Mouse (Mus musculus) monocyte, adult 2 months (primary cell): ENCODE data around the gene Itga9.
A peak's percentile ranks its signal among the peaks of the same experiment; 100 is the strongest.

ENCODE experiments used
- DNase-seq, 2 experiments: peaks; one replicate each; pipeline ENCODE4 v3.0.0; 2022; ENCODE audit warnings: low spot score in 2 of 2, low read depth in 1 of 2

Itga9 gene

DNA sequence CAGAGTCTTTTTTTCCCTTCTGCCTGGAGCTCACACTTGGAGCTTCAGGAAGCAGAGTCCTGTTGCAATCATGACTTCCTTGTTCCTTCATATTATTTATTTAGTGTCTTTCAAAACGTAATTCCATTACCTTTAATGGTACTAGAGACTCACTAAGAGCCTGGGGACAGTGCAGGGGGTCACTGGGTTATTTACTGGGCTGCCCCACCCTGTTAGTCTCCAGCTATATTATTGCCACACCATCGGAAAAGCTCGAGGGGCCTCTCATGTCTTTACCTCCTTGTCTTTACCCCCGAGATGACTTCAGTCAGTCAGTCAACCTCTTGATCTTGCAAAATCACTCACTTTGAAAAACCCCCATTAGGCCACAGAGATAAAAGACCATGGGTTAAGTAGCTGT, 44.5 kb downstream of the Itga9 start:
- DNase-seq: no peak

DNA sequence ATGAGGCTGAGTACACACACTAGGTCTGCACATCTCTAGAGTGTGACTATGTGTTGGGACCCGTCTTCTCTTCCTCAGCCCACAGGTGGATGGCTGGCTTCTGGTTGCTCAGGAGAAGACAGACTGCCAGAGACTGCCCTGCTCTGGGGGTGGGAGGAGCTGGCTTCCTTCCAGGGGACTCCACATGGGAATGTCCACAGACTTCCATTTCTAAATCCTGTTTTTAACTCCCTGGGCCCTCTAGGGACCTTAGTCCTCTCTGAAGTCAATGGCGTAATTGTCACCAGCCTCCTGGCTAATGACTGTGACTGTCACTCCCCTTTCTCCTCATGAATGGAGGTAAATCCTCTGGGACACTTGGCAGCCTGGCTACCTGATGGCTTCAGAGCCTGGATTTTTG, 45.4 kb downstream of the Itga9 start:
- no peak for DNase-seq

DNA sequence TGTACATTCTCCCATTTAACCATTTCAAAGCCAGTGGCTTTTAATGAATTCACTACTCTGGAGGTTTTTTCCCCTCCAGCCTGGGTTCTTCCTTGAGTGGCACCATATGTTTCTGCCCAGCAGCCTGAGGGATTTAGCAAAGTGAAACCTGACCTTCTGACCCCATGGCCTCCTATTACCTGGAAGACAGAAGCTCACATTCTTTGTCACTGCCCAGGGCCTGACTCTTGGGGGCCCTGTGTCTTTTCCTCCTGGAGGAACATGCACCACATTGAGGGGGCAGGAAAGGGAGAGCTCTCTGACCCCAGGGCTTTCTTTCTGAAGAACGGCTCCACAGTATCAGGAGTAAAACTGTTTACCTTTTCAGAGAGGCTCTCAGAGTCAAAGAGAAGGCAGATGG, 46.9 kb downstream of the Itga9 start:
- no peak for DNase-seq

DNA sequence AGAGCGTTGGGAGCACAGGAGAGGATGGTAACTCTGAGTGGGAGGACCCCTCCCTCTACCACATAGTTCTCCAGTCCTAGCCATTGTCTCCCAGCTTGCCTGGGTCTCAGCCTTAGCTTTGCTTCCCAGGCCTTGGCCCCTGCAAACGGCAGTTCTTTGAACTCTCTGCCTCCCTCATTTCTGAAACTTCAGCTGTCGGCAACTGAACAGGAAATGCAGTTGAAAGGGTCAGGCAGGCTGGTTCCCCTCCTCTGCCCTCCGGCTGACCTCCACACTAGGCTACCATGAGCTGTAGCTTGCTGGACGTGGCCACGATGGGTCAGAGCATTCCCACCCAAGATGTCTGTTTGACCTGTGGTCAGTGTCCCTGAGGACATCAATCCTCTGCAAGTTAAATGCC, 48.5 kb downstream of the Itga9 start:
- DNase-seq: no peak

DNA sequence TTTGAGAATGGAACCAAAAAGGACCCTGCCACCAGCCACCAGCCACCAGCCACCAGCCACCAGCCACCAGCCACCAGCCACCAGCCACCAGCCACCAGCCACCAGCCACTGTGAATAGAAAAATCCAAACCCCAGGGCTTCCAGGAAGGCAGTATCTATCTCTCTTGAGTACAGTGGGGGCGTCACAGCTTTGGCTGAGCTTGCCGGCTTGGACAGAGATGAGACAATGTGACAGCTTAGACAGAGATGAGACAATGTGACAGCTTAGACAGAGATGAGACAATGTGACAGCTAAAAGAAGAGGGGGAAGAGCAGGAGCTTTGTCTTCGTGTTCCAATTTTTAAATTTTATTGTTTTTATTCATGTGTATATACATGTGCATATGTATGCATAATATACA, 49.2 kb downstream of the Itga9 start:
- DNase-seq: no peak

DNA sequence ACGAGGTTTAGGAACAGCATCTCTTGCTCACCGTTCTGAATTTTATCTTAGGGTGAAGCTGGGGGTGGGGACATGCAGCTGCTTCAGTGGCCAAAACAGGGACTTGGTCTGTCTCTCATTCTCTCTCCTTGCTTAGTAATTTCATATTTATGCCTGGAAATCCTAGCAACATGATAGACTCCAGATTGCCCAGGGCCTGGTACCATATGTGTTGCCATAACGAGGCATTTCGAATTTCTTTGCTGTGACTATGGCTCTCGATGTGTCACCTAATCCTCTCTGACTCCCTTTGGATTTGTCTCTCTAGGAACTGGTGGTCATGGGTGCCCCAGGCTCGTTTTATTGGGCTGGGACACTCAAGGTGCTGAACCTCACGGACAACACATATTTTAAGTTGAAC, 51.7 kb downstream of the Itga9 start:
- DNase-seq: no peak

DNA sequence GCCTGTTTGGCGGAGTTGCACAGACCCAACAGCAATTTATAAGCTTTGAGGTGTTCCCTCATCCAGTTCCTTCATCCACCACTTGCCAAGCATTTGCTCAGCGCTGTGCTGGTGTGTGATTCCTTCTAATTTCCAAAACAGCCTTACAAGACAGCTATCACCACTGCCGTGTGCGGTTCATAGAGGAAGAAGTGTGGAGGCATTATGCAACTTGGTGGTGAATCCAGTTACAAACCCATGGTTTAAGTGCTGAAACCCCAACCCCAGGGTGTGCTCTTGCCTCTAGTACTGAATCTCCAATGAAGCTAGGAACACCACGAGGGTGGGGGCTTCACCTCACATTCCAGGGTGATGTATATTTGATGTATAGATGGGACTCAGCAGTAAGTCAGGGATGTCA, 53.3 kb downstream of the Itga9 start:
- DNase-seq: no peak

DNA sequence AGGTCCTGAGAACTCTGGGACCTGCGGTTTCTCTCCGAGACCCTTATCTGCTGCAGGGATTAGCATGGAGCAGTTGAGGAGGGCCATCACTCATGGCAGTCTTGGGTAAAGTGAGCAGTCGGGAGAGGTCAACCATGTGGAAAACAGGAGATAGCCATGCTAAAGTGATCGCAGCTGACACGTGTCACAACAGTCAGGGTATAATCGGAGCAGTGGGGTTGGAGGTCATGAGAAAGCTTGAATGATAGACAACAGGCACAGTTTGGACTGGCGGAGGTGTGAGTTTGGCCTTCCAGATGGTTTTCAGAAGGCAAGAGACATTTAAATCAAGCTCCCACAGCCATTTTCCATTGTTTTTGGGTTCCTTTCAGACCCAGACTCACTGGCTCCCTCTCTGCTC, 53.8 kb downstream of the Itga9 start:
- DNase-seq: no peak

DNA sequence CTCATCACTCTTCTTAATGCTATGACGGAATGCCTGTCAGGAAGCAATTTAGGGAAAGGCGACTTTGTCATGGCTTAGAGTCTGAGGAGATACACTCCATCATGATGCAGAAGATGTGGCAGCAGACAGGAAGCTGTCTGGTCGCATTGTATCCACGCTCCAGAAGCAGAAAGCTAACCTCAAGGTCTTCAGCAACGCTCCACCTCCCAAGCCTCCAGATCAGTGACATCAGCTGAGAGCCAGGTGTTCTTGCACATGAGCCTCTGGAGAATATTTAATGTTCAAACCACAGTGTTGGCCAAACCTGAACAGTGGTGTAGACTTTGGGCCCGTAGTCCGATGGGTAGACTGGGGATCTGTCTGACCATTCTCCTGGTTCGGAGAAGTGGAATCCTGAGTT, 55.5 kb downstream of the Itga9 start:
- DNase-seq: no peak

DNA sequence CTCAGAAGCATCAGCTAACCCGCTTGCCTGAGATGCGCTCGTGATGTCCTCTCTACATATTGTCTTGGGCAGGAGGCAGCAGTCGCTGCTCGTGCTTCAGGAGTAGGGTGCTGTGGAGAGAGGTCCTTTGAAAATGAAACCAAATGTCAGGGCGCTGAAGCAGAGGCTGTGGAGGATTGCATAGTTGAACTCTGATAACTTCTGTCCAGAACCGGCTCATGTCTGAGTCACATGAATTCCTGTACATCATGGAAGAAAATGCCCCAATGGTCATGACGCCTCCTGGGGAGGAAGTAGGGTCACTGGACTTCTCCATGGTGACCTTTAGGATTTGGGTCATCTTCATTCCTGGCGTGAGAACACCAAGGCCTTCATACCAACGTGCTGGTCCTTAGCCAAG, 56.0 kb downstream of the Itga9 start:
- DNase-seq: no peak

DNA sequence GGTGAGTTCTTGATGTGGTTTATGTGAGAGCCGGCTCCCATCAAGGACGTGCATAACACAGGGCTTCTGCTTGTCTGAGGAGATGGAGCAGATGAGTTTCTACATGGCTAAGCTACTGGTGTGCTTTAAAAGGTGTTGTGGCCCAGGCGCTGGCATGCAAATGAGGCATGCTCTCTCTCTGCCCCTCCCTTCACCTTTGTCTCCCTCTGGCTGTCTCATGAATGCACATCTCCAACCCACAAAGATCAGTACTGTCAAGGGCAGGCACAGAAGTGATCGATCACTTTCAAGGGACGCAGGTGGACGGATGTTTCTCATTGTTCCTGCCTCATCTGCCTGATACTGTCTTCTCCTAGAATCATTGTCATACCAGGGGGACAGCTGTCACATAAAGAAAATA, 57.4 kb downstream of the Itga9 start:
- no peak for DNase-seq

DNA sequence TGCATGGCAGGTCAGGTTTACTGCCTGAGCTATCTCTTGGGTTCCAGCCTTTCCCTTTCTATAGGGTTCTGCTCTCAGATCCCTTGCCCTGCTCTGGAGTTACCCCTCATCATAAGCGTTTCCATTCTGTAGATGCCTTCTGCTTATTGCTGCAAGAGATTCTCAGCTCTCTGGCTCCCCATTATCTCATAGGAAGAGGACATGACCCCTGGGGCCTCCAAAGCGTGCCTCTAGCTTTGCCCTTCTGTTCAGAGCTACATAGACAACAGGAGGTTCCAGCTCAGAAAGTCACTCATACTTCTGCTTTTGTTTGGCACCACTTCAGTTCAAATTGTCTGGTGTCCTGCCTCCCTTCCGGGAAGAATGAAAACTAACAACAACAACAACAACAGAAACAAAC, 59.6 kb downstream of the Itga9 start:
- DNase-seq: no peak

DNA sequence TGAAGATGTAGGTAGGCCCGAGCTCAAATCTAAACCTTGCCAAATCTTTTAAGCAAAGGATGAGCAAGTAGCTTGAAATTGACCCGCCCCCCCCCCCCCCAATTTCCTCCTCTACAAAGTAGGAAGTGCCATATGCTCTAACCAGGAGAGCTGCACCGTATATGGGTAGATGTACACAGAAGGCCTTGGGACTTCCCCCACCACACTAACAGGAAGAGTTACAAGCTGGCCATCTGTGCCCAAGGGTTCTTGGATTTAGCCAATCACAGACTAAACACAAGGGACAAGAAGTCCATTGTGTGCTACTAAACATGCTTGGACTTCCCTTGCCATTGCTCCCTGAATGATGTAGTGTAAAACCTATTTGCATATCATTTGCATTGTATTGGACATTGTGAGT, 63.2 kb downstream of the Itga9 start:
- no peak for DNase-seq

DNA sequence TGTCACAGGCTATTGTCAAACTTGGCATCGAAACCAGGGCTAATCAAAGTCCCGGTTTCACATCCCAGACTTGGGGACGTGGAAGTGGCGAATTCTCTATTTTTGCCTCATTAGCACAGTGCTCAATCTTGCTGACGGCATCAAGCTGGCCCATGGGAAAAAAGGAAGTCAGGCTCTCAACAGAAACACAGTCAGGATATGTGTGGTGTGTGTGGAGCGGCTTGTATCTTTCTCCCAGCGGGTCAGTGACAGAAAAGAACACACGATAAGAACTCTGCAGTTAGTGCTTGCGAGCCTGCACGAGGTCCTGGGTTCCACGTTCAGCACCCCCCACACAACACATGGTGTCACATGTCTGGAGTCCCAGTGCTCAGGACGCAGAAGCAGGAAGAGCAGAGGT, 67.8 kb downstream of the Itga9 start:
- peak in 1 of 2 experiments; percentile 57 for DNase-seq

DNA sequence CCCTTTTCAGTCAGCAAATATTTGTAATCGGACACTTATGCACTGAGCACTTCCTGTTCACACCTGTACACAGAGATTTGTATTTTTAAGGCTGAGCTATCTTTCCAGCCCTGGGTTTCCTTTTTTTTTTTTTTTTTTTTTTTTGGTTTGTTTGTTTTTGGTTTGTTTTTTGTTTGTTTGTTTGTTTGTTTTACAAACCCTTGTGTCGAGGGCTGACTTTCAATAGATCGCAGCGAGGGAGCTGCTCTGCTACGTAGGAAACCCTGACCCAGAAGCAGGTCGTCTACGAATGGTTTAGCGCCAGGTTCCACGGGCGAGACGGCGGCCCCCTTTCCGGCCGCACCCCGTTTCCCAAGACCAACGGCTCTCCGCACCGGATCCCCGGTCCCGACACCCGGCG, 68.3 kb downstream of the Itga9 start:
- DNase-seq: no peak

DNA sequence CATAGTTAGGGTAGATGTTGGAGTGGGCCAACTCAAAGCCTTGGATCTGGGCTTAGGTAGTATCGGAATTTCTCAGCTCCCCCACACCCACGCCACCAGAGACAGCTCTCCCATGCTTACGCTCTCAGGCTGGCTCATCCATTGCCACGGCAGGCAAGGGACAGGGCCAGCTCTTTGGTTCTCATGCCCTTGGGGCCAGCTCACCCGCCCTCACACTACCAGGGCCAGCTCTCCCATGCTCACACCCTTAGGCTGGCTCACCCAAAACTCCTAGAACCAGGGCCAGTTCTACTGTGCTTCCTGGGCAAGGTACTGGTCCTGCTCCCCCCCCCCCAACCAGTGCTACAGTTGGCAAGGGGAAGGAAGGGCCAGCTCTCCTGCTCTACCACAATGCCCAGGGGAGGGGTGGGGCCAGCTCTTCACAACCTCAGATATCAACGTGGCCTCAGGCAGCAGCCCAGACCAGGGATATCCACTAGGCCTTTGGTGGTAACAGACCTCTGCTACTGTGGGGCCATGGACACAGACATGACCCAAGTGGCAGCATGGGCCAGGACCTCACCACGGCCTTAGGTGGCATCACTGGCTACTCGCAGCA, 69.2 kb downstream of the Itga9 start:
- DNase-seq: no peak

DNA sequence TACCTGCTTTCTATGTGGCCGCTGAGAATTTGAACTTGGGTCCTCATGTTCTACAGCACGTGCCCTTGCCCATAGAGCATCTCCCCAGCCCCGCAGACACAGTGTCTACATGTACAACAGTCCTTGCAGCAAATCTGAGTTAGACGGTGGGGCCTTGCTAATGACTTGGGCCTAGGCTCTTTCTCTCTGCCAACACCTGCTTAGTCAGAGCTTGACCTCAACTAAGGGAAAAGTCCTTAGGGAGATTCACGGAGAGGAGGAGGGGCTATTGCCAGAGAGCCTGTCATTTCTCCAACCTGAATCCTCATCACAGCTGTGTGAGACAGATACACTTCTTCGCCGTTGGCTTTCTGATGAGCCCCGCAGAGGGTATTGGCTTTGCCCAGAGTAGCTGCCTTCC, 70.2 kb downstream of the Itga9 start:
- DNase-seq: no peak

DNA sequence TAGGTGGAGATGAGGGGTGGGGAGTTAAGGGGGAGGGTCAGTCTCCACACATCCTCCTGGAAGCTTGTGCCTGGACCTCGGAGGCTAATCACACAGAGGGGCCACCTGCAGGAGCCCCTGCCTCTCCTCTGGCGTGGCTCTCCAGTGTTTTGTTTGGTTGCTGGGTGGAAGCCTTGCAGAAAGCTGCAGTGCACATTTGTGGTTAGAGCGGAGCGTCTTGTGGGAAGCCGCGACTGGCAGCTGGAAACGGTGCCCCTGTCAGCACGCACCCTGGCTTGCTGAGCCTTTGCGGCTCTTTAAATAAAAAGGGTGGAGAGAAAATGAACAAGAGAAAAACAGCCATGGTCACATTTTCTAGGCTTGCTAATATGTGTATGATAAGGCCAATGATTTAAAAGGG, 70.9 kb downstream of the Itga9 start:
- no peak for DNase-seq

DNA sequence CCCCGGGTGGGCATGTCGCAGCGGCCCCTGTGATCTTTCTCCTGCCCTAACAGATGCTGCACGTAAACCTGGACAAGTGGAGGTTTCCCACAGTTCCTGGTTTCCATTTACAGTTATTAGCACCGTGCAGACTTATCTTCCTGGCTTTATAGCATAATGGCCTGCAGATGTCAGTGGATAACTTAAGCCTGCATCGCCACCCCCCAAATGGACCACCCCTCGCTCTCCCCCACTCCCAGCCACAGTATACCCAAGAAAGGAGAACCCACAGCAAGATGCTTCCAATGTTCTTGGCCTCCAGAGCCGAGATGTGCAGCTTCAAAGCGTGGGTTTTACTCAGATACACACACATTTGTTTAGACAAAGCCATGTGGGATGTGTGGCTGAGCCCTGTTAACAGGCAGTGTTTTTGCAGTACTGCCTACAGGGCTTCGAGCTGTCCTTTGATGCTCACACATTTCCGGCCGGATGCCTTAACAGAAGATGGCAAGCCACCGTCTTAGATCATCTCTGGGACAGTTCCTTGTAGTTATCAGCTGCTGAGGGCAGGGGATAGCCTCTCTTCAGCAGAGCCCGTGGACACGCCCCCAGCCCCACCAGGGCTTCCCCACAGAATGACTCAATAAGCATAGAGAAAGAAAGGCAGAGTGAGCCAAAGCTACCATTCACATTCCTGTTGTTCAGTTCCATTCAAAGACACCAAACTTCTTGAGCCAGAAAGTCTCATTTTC, 71.7 kb downstream of the Itga9 start:
- DNase-seq: no peak

DNA sequence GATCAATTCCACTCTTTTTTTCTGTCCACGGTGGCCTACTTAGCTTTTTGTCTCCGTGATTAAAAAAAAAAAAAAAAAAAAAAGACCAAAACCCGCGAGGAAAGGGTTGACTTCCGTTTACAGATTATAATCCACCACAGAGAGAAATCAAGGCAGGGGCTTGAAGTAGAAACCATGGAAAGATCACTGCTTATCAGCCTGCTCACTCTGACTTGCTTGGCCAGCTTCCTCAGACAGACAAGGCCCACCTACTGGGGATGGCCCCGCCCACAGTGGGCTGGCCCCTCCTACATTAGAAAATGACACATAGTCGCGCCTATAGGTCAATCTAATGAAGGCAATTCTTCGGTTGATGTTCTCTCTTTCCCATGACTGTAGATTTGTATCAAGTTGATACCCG, 72.3 kb downstream of the Itga9 start:
- no peak for DNase-seq

DNA sequence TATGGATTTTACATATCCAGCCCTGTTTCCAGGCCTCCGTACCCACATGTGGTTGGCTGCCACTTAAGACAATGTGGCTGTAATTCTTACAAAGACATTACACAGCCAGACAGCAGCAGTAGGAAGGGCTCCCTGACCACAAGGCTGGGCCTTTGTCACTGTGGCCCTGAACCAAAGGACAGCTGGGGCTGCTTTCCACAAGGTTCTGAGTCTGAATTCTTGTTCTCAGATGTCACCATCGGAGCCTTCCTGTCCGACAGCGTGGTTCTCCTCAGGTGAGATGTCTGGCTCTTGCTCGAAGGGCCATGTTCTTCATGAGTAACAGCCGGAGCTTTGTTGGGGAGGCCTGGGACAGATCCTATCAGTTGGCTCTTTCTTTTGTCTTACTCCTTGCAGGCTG, 75.0 kb downstream of the Itga9 start:
- no peak for DNase-seq

DNA sequence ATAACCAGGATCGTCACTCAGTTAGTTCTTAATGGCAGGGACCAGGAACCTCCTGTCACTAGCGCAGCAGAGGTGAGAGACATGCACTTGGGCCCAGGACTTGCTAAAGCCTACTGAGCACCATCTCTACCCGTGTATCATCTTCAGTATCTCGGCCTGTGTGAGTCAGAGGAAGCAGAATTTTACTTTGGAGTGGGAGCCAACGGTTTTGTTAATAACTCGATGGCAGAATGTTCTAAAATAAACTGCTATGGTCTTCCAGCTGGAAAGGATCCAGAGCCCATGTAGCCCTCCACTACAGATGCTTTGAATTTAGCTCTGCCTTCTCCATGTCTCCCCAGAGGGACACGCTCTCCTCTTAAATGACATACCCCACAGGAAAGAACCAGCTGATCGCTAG, 75.7 kb downstream of the Itga9 start:
- DNase-seq: no peak

DNA sequence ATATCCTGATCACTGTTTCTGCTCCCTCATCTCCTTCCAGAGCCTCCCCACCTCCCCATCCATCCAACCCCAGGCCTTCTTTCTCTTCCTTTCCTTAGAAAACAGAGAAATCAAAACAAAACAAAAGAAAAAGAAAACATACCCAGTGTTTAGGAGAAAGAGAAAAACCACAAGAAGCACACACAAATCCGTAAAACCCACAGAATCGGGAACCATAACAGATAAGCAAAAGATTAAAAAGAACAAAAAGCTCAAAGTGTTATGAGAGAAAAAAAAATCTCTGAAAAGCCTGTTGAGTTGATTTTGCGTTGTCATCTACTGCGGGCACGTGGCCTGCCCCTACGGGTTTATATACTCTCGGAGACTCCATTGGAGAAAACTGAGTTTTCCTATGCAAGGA, 77.0 kb downstream of the Itga9 start:
- no peak for DNase-seq
